Mouse (Mus musculus): Measurements from ENCODE around the gene Abcf2.

GRCm38 (mm10) chr5:24624822-24625120 is 47.5 kb upstream of the Abcf2 start:
- TF ChIP-seq MYOG (IDR thresholded peaks at IDR 0.05; ENCODE audit: control insufficient read depth, extremely low read depth, insufficient read length) = no peak
- no peak for TF ChIP-seq CTCF (IDR thresholded peaks at IDR 0.05; ENCODE audit: control insufficient read depth, insufficient read depth, insufficient read length)
- no peak for TF ChIP-seq USF1 (IDR thresholded peaks at IDR 0.05; ENCODE audit: low read depth)
- TF ChIP-seq MAX (IDR thresholded peaks at IDR 0.05) = no peak
- TF ChIP-seq MYOD1 (IDR thresholded peaks at IDR 0.05; ENCODE audit: control insufficient read depth, insufficient read length, low read depth) = no peak

Data from C2C12 (cell line).